Mouse (Mus musculus): Measurements from ENCODE around the gene Fpr2. TPM values are rescaled to one million over a fixed set of nuclear protein-coding genes. Genes with fewer than 3 reads are reported as not detected.

Fpr2 gene
- polyA plus RNA-seq, 1 experiment from 2014 or later, result not detected

DNA sequence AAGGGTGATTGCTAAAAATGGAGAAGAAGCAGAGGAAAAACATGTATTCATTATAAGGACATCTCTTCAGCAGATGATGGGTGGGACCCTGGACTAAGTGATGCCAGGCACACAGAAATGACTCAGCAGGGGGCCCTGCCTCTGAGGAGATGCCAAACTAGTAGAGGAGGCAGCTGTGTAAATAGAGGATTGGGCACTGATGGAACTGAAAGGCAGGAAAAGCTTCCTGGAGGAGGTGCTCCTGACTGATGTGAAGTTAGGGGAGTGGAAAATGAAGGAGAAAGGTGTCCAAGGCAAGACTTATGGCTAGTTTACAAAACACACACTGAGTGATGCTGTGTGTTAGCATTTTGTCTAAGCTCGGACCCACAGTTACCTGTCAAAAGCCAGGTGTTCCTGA lies 30.2 kb upstream of the Fpr2 start:
- Histone ChIP-seq H3K9me3 (no peaks in the 10 kb centered on the region), H3K36me3 (replicated peaks) (peaks cover 3% of the 10 kb centered on the region; the same call in 1 of the 2 replicates), H3K4me3 (no peak overlapping the region), H3K4me1 (peaks cover 12% of the 10 kb centered on the region), H3K27ac (replicated peaks) (no peak overlapping the region), H3K27me3 (replicated peaks; ENCODE audit: low read depth, poor library complexity, severe bottlenecking) (no peaks in the 10 kb centered on the region)
- DNase-seq (ENCODE audit: low spot score), result no peak
- WGBS, result 96% methylated on average over 1 of the region's 1 CpGs

DNA sequence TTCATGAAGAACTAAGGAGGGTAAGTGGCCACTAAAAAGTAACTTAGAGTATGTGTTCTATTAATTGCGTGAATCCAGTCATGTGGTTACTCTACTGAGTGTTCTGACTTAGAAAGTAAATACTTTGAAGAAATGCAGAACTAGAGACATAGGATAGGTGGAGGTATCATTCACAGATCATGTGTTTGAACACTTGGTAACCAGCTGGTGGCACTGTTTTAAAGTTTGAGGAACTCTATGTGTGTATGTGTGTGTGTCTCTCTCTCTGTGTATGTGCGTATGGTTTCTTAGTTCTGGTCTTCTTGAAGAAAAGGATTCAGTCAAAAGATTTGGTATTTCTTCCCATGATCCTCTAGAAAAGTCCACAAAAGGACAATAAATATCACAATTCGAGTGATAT lies 27.5 kb upstream of the Fpr2 start:
- DNase-seq (ENCODE audit: low spot score), result no peak
- Histone ChIP-seq H3K9me3 (no peaks in the 10 kb centered on the region), H3K27ac (replicated peaks) (no peak overlapping the region), H3K36me3 (replicated peaks) (peaks cover 9% of the 10 kb centered on the region; the same call in 1 of the 2 replicates), H3K27me3 (replicated peaks; ENCODE audit: low read depth, poor library complexity, severe bottlenecking) (no peaks in the 10 kb centered on the region), H3K4me1 (peaks cover 7% of the 10 kb centered on the region), H3K4me3 (no peak overlapping the region)
- 87% methylated on average over 3 of the region's 3 CpGs for WGBS

DNA sequence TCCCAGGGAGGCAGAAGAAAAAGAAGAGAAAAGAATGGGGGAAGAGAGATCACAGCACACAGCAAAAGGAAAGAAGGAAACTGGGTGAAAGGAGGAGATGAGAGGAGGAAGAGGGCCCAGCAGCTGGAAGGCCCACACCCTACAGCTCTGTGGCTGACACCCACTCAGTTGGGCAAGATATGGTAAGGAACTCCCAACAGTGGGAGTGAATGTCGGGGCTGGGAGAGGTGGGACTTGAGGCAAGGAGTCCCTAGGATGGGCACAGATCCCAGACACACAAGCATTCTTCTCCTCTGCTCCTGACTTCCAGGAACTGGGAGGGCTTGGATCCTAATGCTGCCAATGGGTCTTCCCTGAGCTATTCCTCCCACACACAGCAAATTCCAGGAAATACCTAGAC lies 25.3 kb upstream of the Fpr2 start:
- 78% methylated on average over 1 of the region's 1 CpGs for WGBS
- H3K4me3 ChIP-seq, result no peak overlapping the region
- H3K9me3 ChIP-seq, result no peaks in the 10 kb centered on the region

DNA sequence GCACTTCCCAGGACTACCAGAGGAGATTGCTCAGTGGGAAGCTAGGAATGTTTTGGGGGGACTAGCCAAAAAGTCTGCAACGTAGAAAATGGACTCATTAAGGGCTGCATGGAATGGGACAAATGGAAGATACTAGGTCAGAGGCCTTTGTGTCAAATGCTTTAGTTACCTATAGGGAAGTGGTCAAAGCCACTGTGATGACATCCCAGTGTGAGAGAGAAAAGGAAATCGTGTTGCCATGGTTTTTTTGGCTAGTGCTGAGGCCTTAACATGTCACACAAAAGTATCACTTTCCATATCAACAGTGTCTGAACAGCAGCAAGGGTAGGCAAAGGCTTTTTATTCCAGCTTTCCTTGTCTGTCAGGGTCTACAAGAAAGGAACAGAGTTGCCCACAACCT lies 22.5 kb upstream of the Fpr2 start:
- WGBS, result 64% methylated on average over 2 of the region's 2 CpGs
- H3K4me1 ChIP-seq, result no peaks in the 10 kb centered on the region
- no peaks in the 10 kb centered on the region for H3K9me3 ChIP-seq

More for the DNA sequence above, 25.3 kb upstream of the Fpr2 start:
- Histone ChIP-seq H3K27me3 (replicated peaks; ENCODE audit: low read depth, poor library complexity, severe bottlenecking) (no peaks in the 10 kb centered on the region), H3K4me1 (no peaks in the 10 kb centered on the region), H3K36me3 (replicated peaks) (peaks cover 13% of the 10 kb centered on the region; the same call in 1 of the 2 replicates), H3K27ac (replicated peaks) (no peak overlapping the region)
- DNase-seq (ENCODE audit: low spot score), result no peak

DNA sequence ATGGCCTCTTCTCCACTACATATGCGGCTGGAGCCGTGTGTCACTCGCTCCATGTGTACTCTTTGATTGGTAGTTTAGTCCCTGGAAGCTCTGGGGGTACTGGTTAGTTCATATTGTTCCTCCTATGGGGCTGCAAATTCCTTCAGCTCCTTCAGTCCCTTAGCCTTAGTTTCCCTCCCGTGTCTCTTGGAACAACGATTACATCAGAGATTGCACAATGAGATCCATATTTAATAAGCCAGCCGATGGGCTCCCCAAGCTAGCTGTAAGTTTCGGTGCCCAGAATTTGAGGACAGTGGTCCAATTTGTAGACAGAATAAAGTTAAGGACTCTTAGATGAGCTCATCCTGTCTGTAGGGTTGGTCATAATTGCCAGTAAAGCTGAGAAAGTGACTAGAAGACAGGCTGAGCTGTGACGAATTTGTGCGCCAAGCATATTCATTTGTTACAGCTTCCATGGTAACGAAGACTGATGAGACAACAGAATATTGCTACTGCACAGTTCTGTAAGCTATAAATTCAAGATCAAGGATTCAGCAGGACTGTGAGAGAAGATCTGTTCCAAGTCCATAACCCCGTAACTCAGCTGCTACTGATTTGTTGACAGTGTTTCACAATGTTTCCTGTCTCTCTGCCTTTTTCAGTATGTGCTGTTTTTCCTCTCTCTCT lies 20.7 kb upstream of the Fpr2 start:
- Histone ChIP-seq H3K36me3 (replicated peaks) (peaks cover 13% of the 10 kb centered on the region; the same call in 1 of the 2 replicates), H3K9me3 (no peaks in the 10 kb centered on the region)
- WGBS, result 92% methylated on average over 11 of the region's 11 CpGs

More for the DNA sequence above, 22.5 kb upstream of the Fpr2 start:
- Histone ChIP-seq H3K4me3 (no peak overlapping the region), H3K27ac (replicated peaks) (no peak overlapping the region), H3K27me3 (replicated peaks; ENCODE audit: low read depth, poor library complexity, severe bottlenecking) (no peaks in the 10 kb centered on the region), H3K36me3 (replicated peaks) (peaks cover 13% of the 10 kb centered on the region; the same call in 1 of the 2 replicates)
- no peak for DNase-seq (ENCODE audit: low spot score)

DNA sequence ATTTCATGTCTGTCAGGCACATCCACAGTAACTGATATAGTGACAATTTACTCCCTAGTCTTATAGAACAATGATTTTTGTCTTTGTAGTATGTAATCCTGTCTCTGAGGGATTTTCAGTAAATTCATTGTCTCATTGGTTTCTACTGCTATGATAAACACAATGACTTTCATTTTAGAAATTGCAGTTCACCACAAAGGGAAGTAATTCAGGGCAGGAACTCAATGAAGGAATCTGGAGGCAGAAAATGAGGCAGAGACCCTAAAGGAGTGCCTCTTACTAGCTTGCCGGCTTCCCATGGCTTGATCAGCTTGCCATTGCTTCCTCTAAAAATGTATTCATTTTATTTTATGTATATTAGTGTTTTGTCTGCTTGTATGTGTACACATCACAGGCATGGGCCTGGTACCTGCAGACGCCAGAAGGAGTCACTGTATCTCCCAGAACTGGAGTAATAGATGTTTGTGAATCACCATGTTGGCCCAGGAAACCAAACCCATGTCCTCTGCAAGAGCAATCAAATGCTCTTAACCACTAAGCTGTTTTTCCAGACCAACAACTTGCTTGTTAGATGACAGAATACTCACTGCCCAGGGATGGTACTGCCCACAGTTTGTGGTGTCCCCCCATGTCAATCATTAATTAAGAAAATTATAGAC lies 16.6 kb upstream of the Fpr2 start:
- 88% methylated on average over 2 of the region's 2 CpGs for WGBS
- no peak for DNase-seq (ENCODE audit: low spot score)
- H3K9me3 ChIP-seq, result peaks cover 4% of the 10 kb centered on the region; the same call in 1 of the 2 replicates
- no peak overlapping the region for H3K27ac ChIP-seq (replicated peaks)
- H3K27me3 ChIP-seq (replicated peaks; ENCODE audit: low read depth, poor library complexity, severe bottlenecking), result no peaks in the 10 kb centered on the region
- H3K4me1 ChIP-seq, result no peaks in the 10 kb centered on the region
- H3K36me3 ChIP-seq (replicated peaks), result peaks cover under 1% of the 10 kb centered on the region; the same call in 1 of the 2 replicates
- no peak overlapping the region for H3K4me3 ChIP-seq

More for the DNA sequence above, 20.7 kb upstream of the Fpr2 start:
- DNase-seq (ENCODE audit: low spot score), result no peak
- Histone ChIP-seq H3K27me3 (replicated peaks; ENCODE audit: low read depth, poor library complexity, severe bottlenecking) (no peaks in the 10 kb centered on the region), H3K4me3 (no peak overlapping the region), H3K27ac (replicated peaks) (no peak overlapping the region), H3K4me1 (no peaks in the 10 kb centered on the region)

- Histone ChIP-seq H3K27ac (replicated peaks) (no peak overlapping the region), H3K4me3 (no peak overlapping the region), H3K4me1 (no peaks in the 10 kb centered on the region), H3K27me3 (replicated peaks; ENCODE audit: low read depth, poor library complexity, severe bottlenecking) (no peaks in the 10 kb centered on the region), H3K36me3 (replicated peaks) (no peaks in the 10 kb centered on the region), H3K9me3 (peaks cover 4% of the 10 kb centered on the region; the same call in 1 of the 2 replicates)
- WGBS, result 90% methylated on average over 2 of the region's 2 CpGs
- DNase-seq (ENCODE audit: low spot score), result no peak
Measured at GRCm38 (mm10) chr17:17871697-17872096, 15.9 kb upstream of the Fpr2 start.

DNA sequence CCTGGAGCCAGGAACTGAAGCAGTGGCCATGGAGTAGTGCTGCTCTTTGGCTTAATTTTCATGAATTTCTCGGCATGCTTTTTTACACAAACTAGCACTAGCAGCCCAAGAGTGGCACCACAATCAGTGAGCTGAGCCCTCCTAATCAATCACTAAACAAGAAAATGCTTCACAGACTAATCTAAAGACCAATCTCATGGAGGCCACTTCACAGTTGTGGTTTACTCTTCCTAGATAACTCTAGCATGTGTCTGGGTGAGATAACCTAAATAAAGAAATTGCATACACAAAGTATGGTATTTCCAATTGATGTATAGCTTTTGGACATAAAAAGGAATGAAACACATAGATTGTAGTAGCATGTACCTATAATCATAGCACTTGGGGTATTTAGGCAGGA lies 8.3 kb upstream of the Fpr2 start:
- Histone ChIP-seq H3K27ac (replicated peaks) (no peak overlapping the region), H3K27me3 (replicated peaks; ENCODE audit: low read depth, poor library complexity, severe bottlenecking) (no peaks in the 10 kb centered on the region), H3K4me3 (no peak overlapping the region), H3K36me3 (replicated peaks) (no peaks in the 10 kb centered on the region), H3K4me1 (no peaks in the 10 kb centered on the region), H3K9me3 (no peaks in the 10 kb centered on the region)
- WGBS, result 77% methylated on average over 1 of the region's 1 CpGs
- DNase-seq (ENCODE audit: low spot score), result no peak

DNA sequence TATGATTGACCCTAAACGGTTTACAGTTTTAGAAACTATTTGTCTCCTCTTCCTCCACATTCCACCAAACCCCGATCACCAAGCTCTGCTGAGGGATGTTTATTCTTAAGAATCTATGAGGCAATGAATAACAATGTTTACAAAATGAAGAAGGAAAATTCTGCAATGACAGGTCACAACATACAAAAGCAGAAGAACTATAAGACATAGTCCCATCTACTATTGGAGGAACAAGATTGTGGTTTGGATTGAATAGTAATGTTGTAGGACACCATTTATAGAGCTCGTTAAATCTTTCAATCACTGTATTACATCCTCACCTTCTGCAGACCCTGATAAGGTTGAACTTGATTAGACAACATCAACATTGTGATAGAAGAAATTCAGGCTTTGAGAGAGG lies 5.0 kb upstream of the Fpr2 start:
- no peaks in the 10 kb centered on the region for H3K9me3 ChIP-seq
- no peaks in the 10 kb centered on the region for H3K27me3 ChIP-seq (replicated peaks; ENCODE audit: low read depth, poor library complexity, severe bottlenecking)
- no peak overlapping the region for H3K4me3 ChIP-seq
- H3K4me1 ChIP-seq, result no peaks in the 10 kb centered on the region
- H3K36me3 ChIP-seq (replicated peaks), result no peaks in the 10 kb centered on the region
- H3K27ac ChIP-seq (replicated peaks), result no peak overlapping the region
- 88% methylated on average over 3 of the region's 3 CpGs for whole genome bisulfite sequencing
- DNase-seq (ENCODE audit: low spot score), result no peak

- H3K27me3 ChIP-seq (replicated peaks; ENCODE audit: low read depth, poor library complexity, severe bottlenecking), result no peaks in the 10 kb centered on the region
- no peaks in the 10 kb centered on the region for H3K36me3 ChIP-seq (replicated peaks)
- no peak for DNase-seq (ENCODE audit: low spot score)
- no peak within 1 kb of the TSS for H3K4me3 ChIP-seq
- H3K27ac ChIP-seq (replicated peaks), result no peak within 1 kb of the TSS
- 58% methylated on average over 1 of the region's 1 CpGs for WGBS
- no peaks in the 10 kb centered on the region for H3K4me1 ChIP-seq
- no peaks in the 10 kb centered on the region for H3K9me3 ChIP-seq
Measured at GRCm38 (mm10) chr17:17883840-17884239, 3.8 kb upstream of the Fpr2 start, which contains the start of gene Fpr1. Fpr1 (minus strand) TSS chr17:17883940.

DNA sequence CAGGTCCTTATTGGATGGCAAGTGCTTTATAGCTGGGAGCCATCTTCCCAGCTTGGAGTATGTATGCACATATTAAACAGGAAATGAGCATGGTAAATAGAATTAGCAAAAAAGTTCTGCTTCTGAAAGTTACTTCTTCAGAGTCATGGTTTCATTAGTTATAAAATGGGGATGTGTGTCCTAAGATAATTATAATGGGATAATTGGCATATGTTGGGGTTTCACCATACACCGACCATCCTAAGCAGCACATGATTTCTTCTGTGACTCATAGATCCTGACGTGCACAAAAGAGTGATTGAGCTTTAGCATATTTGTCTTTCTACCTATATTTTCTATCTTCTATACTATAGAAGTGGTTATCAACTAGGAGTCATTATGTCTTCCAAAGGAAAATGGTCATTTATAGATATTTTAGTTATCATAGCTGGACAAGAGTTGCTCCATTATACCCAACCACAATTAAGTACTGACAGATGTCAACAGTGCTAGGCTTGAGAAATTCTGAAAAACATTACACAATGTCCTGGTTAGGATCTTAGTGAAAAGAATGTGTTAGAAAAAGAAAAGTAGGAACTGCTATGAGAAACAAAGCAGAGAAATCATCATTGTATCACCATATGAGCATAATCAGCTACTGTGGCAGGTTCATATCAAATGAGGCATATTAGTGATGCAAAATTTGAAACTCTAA lies 2.3 kb downstream of the Fpr2 start:
- no peak for DNase-seq (ENCODE audit: low spot score)
- Histone ChIP-seq H3K27ac (replicated peaks) (no peak overlapping the region), H3K4me1 (no peaks in the 10 kb centered on the region), H3K27me3 (replicated peaks; ENCODE audit: low read depth, poor library complexity, severe bottlenecking) (no peaks in the 10 kb centered on the region), H3K4me3 (no peak overlapping the region), H3K9me3 (no peaks in the 10 kb centered on the region), H3K36me3 (replicated peaks) (no peaks in the 10 kb centered on the region)
- WGBS, result 87% methylated on average over 2 of the region's 2 CpGs

DNA sequence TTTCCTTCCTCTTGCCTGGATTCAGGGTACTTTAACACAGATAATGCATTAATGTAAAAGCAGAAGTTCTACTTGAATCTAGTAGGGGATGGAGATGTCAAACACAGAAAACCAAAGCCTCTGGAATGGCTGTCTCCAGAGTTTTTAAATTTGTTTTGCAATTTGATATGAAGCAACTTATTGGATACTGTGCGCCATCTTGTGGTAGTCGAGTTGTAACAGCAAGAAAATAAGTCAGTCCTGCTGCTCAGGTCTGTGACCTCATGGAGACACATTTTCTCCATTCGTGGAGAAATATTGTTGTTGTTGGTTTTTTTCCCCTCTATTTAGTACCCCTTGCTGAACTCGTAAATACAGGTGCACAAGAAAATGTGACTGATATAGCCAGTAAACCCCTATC lies 8.4 kb downstream of the Fpr2 start:
- Histone ChIP-seq H3K4me3 (no peak overlapping the region), H3K4me1 (no peaks in the 10 kb centered on the region), H3K9me3 (no peaks in the 10 kb centered on the region), H3K27ac (replicated peaks) (no peak overlapping the region), H3K27me3 (replicated peaks; ENCODE audit: low read depth, poor library complexity, severe bottlenecking) (no peaks in the 10 kb centered on the region), H3K36me3 (replicated peaks) (no peaks in the 10 kb centered on the region)
- no peak for DNase-seq (ENCODE audit: low spot score)
- 3% methylated on average over 4 of the region's 4 CpGs for WGBS

Measured in embryonic facial prominence, embryonic 10.5 days (tissue).